11 mouse cellular contexts compared by ENCODE assay signal in genomic region chr12:33253206-33253605, GRCm38 (mm10).
DNase-seq lines count a peak whose midpoint lies in the region; ATAC-seq and TF ChIP-seq lines count a peak whose summit lies in the region.
"Had no signal": no experiment of that assay in that cellular context is flagged by ENCODE, and none has a peak within 500 bp of the region (broad histone marks: within the 10 kb centered on the region; RNA-seq: fewer than 3 reads in every experiment).

No protein-coding gene starts in this region.

- H3K4me3 ChIP-seq in heart, embryonic 13.5 days, result no peak overlapping the region
- H3K4me3 ChIP-seq in forebrain, embryonic 12.5 days (replicated peaks), result no peak overlapping the region
- H3K4me3 ChIP-seq in heart, embryonic 16.5 days (ENCODE audit: low read length), result no peak overlapping the region; the same call in 1 of the 2 replicates
- no peak overlapping the region for H3K4me3 ChIP-seq in midbrain, postnatal 0 days (ENCODE audit: low read depth, low read length)
- H3K4me3 ChIP-seq: limb, embryonic 12.5 days; lung, embryonic 15.5 days had no signal

- WGBS in heart, embryonic 13.5 days, result 21% methylated on average over 9 of the region's 9 CpGs
- 57% methylated on average over 9 of the region's 9 CpGs for WGBS in forebrain, embryonic 12.5 days
- WGBS in heart, embryonic 16.5 days, result 18% methylated on average over 9 of the region's 9 CpGs
- WGBS in midbrain, postnatal 0 days, result 16% methylated on average over 9 of the region's 9 CpGs

- H3K9ac ChIP-seq in heart, embryonic 13.5 days, result 0 out of 2 replicates have a peak overlapping the region, but pooled peaks have one; percentile 6
- H3K9ac ChIP-seq in forebrain, embryonic 12.5 days, result no peak overlapping the region
- H3K9ac ChIP-seq in heart, embryonic 16.5 days (ENCODE audit: low read length), result no peak overlapping the region; the same call in 1 of the 2 replicates
- H3K9ac ChIP-seq in midbrain, postnatal 0 days (replicated peaks; ENCODE audit: low read length, poor library complexity, severe bottlenecking), result no peak overlapping the region
- H3K9ac ChIP-seq: limb, embryonic 12.5 days; lung, embryonic 15.5 days had no signal

- H3K4me2 ChIP-seq in heart, embryonic 13.5 days, result peak overlapping the region; percentile 30; the same call in 1 of the 2 replicates
- no peak overlapping the region for H3K4me2 ChIP-seq in forebrain, embryonic 12.5 days
- peak overlapping the region; percentile 26; the same call in 1 of the 2 replicates for H3K4me2 ChIP-seq in heart, embryonic 16.5 days (ENCODE audit: low read depth, low read length)
- no peak overlapping the region for H3K4me2 ChIP-seq in midbrain, postnatal 0 days (ENCODE audit: low read depth, low read length, poor library complexity, severe bottlenecking)
- H3K4me2 ChIP-seq: limb, embryonic 12.5 days; lung, embryonic 15.5 days had no signal

- H3K27ac ChIP-seq in heart, embryonic 13.5 days (replicated peaks), result peak overlapping the region; percentile 43
- H3K27ac ChIP-seq in forebrain, embryonic 12.5 days, result 0 out of 2 replicates have a peak overlapping the region, but pooled peaks have one; percentile 19
- H3K27ac ChIP-seq in heart, embryonic 16.5 days (ENCODE audit: low read length), result peak overlapping the region; percentile 62
- H3K27ac ChIP-seq in midbrain, postnatal 0 days (ENCODE audit: low read depth, low read length), result peak overlapping the region; percentile 49; the same call in 1 of the 2 replicates
- H3K27ac ChIP-seq: lung, embryonic 15.5 days; stomach, postnatal 0 days had no signal

- H3K27me3 ChIP-seq in heart, embryonic 13.5 days (replicated peaks), result no peaks in the 10 kb centered on the region
- no peaks in the 10 kb centered on the region for H3K27me3 ChIP-seq in forebrain, embryonic 12.5 days
- no peaks in the 10 kb centered on the region for H3K27me3 ChIP-seq in heart, embryonic 16.5 days (ENCODE audit: control insufficient read depth, insufficient read depth, low read length)
- no peaks in the 10 kb centered on the region for H3K27me3 ChIP-seq in midbrain, postnatal 0 days (ENCODE audit: insufficient read depth, low read length)
- H3K27me3 ChIP-seq: limb, embryonic 12.5 days; lung, embryonic 15.5 days had no signal

- no peak for ATAC-seq in heart, embryonic 13.5 days (ENCODE audit: extremely low read depth, insufficient number of reproducible peaks, low FRiP score, low TSS enrichment)
- ATAC-seq in forebrain, embryonic 12.5 days (ENCODE audit: low FRiP score), result no peak
- no peak; the same call in 1 of the 2 replicates for ATAC-seq in heart, embryonic 16.5 days (replicated peaks; ENCODE audit: extremely low read depth, insufficient read depth, low FRiP score)
- ATAC-seq in midbrain, postnatal 0 days (ENCODE audit: low FRiP score), result no peak

- peaks cover 9% of the 10 kb centered on the region for H3K36me3 ChIP-seq in heart, embryonic 13.5 days
- peaks cover 7% of the 10 kb centered on the region for H3K36me3 ChIP-seq in forebrain, embryonic 12.5 days (replicated peaks)
- peaks cover 4% of the 10 kb centered on the region for H3K36me3 ChIP-seq in heart, embryonic 16.5 days (ENCODE audit: control insufficient read depth, insufficient read depth)
- no peaks in the 10 kb centered on the region for H3K36me3 ChIP-seq in midbrain, postnatal 0 days (ENCODE audit: insufficient read depth, low read length)
- H3K36me3 ChIP-seq: lung, embryonic 15.5 days had no signal

- H3K9me3 ChIP-seq in heart, embryonic 13.5 days, result no peaks in the 10 kb centered on the region
- no peaks in the 10 kb centered on the region for H3K9me3 ChIP-seq in forebrain, embryonic 12.5 days
- no peaks in the 10 kb centered on the region for H3K9me3 ChIP-seq in heart, embryonic 16.5 days (replicated peaks; ENCODE audit: control insufficient read depth, low read length)
- H3K9me3 ChIP-seq in midbrain, postnatal 0 days (ENCODE audit: low read length), result no peaks in the 10 kb centered on the region
- H3K9me3 ChIP-seq: limb, embryonic 12.5 days; lung, embryonic 15.5 days had no signal

- no peak for TF ChIP-seq CTCF in midbrain, postnatal 0 days (IDR thresholded peaks at IDR 0.05)

- no peak for DNase-seq in heart, postnatal 4 days
- no peak for DNase-seq in midbrain, postnatal 0 days (ENCODE audit: low spot score)
- no peak for DNase-seq in kidney, postnatal 14 days
- no peak for DNase-seq in kidney, adult 8-10 months
- DNase-seq: embryo, embryonic 11 days had no signal

- H3K4me1 ChIP-seq in heart, embryonic 13.5 days, result peaks cover 20% of the 10 kb centered on the region
- H3K4me1 ChIP-seq in forebrain, embryonic 12.5 days, result peaks cover 14% of the 10 kb centered on the region; the same call in 1 of the 2 replicates
- peaks cover 11% of the 10 kb centered on the region for H3K4me1 ChIP-seq in heart, embryonic 16.5 days (ENCODE audit: control insufficient read depth, insufficient read depth, low read length)
- peaks cover 6% of the 10 kb centered on the region; the same call in 1 of the 2 replicates for H3K4me1 ChIP-seq in midbrain, postnatal 0 days (ENCODE audit: insufficient read depth, low read length)
- H3K4me1 ChIP-seq: lung, embryonic 15.5 days had no signal

Comparison
In these comparisons a context has a peak if more than half of its experiments do, and no peak if none do; other contexts are left out.
1. H3K4me2 ChIP-seq: peak in heart, embryonic 13.5 days (single experiment) and heart, embryonic 16.5 days (single experiment); none in forebrain, embryonic 12.5 days (single experiment) and midbrain, postnatal 0 days (single experiment).
2. Peak in every context shown above with its lines, with median percentiles within 50 percentile points of each other: H3K27ac ChIP-seq.